Mouse (Mus musculus) heart, postnatal 14 days (tissue): ENCODE measurements at regions not wholly inside any gene's neighbourhood (a gene's known extent, or its start where the extent isn't known, plus 50 kb on each side); places are given as distances from the start of the nearest gene placed in this dataset.

Source experiments
- DNase-seq, 2 experiments: peaks; one replicate each; pipeline ENCODE4 v3.0.0; 2021 to 2022
- intact Hi-C: fragments of 180-260 bp; cut with DNase I; formaldehyde crosslinking; loops from one replicate; pipeline ENCODE4 v1.15.1; 2025

GRCm38 (mm10) chr5:93328059-93328458 lies 61.0 kb downstream of the Ccng2 start:
- DNase-seq: peak; percentile 75 to 84
- intact Hi-C loops: no loop called here

GRCm38 (mm10) chr5:93330851-93331250 lies 63.8 kb downstream of the Ccng2 start:
- intact Hi-C loops: no loop called here

GRCm38 (mm10) chr5:93353101-93353500 lies 86.0 kb downstream of the Ccng2 start:
- DNase-seq: no peak
- intact Hi-C loops: no loop called here

More at GRCm38 (mm10) chr5:93330851-93331250, 63.8 kb downstream of the Ccng2 start:
- DNase-seq: no peak
